Mouse (Mus musculus) embryonic fibroblast, embryonic 13.5 days (primary cell): Measurements from ENCODE around the gene Tcp11l2. TPM values are rescaled to one million over a fixed set of nuclear protein-coding genes. Genes with fewer than 3 reads are reported as not detected.

Experiments used
- H3K27ac ChIP-seq: 2 replicates; pipeline ENCODE4 v1.5.1; 2012; ENCODE audit warnings: low read length, control low read depth, inconsistent platforms; ENCODE audit not compliant: insufficient read depth
- H3K4me1 ChIP-seq: 2 replicates; pipeline ENCODE4 v1.6.1; 2011; ENCODE audit warnings: low read length; ENCODE audit not compliant: control insufficient read depth, insufficient read depth
- H3K4me3 ChIP-seq: 2 replicates; pipeline ENCODE4 v1.5.1; 2011; ENCODE audit warnings: mild to moderate bottlenecking, control low read depth, low read length; ENCODE audit not compliant: insufficient read depth
- CTCF ChIP-seq: IDR thresholded peaks from 2 replicates; pipeline ENCODE4 v1.5.1; 2011; ENCODE audit warnings: mild to moderate bottlenecking, control low read depth, low read length, moderate library complexity, borderline replicate concordance; ENCODE audit not compliant: insufficient read depth
- POLR2A ChIP-seq: IDR thresholded peaks from 2 replicates; pipeline ENCODE4 v1.6.1; 2011; ENCODE audit warnings: low read depth, mild to moderate bottlenecking, control low read depth, low read length, moderate library complexity
- polyA plus RNA-seq: library from polyadenylated mRNA; stranded (reverse); fragments of >200 nt; gene quantifications from 2 replicates; pipeline ENCODE4 v1.2.4, GENCODE M21; 2011; ENCODE audit warnings: low read depth; ENCODE audit not compliant: missing spikeins, insufficient read length

Tcp11l2 gene
- polyA plus RNA-seq, 1 experiment: 8.4 TPM

DNA sequence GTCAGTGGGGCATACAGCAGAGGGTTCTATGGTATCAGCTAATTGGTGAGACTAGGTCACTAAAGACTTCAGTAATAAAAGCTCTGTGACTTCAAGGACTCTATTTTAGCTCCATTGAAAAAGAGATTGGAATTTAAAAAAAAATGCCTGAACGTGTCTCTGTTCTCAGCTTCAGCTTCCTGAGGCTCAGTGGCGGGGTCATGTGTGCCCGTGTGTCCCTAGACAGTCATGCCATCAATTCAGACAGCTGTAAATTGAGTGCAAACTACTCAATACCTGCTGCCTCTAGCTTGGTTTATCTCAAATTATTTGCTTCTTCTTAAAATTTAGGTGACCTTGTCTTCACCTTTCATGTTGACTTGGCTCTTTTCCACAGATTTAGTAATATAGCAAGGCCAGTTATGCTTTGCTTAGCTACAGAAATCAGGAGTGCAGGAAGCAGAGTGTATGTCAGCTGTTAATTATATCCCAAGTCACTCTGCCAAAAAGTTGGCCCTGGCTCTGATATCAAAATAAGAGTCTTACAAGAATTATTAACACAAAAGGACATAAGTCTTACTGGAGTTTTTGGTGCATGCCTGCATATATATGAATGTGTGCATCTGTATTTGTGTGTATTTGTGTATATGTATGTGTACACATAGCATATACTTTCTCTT lies 20.8 kb downstream of the Tcp11l2 start:
- no peaks in the 10 kb centered on the region for H3K4me1 ChIP-seq
- TF ChIP-seq CTCF: no peak
- no peak for TF ChIP-seq POLR2A
- no peak overlapping the region for H3K27ac ChIP-seq
- H3K4me3 ChIP-seq: no peak overlapping the region

DNA sequence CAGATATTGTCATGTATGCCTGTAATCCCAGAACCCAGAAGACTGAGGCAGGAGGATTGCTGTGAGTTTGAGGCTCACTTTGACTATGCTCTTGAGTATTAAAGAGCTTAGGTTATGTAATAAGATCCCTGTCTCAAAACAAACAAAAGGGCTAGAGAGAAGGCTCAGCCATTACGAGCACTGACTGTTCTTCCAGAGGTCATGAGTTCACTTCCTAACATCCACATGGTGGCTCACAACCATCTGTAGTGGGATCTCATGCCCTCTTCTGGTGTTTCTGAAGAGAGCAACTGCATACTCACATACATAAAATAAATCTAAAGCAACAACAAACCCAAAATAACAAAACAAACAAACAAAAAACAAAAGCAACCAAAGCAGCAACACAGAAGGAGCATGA lies 21.7 kb downstream of the Tcp11l2 start:
- TF ChIP-seq POLR2A (no peak), CTCF (no peak)
- Histone ChIP-seq H3K27ac (no peak overlapping the region), H3K4me1 (no peaks in the 10 kb centered on the region), H3K4me3 (no peak overlapping the region)

DNA sequence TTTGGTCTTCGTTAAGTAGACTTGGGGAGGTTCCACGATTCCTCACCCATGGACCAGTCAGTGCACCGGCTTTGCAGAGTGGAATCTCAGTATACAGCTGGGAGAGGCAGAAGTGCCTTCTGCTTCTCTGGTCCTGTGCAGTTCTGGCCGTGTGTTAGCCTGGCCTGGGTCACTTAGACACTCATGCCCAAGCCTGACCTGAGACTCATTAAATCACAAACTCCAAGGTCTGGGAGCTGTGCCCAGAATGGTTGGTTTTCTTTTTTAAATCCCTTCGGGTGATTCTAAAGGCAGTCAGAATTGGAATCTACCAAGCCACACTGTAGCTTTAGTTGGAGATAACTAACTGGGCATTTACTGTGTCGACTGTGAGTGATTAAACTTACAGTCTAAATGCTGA lies 23.7 kb downstream of the Tcp11l2 start:
- no peaks in the 10 kb centered on the region for H3K4me1 ChIP-seq
- no peak overlapping the region for H3K4me3 ChIP-seq
- H3K27ac ChIP-seq: no peak overlapping the region
- TF ChIP-seq POLR2A: no peak
- TF ChIP-seq CTCF: no peak

GRCm38 (mm10) chr10:84604335-84604734 lies 27.9 kb downstream of the Tcp11l2 start:
- TF ChIP-seq POLR2A (no peak), CTCF (no peak)

GRCm38 (mm10) chr10:84608361-84608760 lies 31.9 kb downstream of the Tcp11l2 start:
- H3K27ac ChIP-seq: no peak overlapping the region
- TF ChIP-seq POLR2A: no peak
- H3K4me3 ChIP-seq: no peak overlapping the region
- H3K4me1 ChIP-seq: no peaks in the 10 kb centered on the region

More at GRCm38 (mm10) chr10:84604335-84604734, 27.9 kb downstream of the Tcp11l2 start:
- Histone ChIP-seq H3K27ac (no peak overlapping the region), H3K4me1 (no peaks in the 10 kb centered on the region), H3K4me3 (no peak overlapping the region)

DNA sequence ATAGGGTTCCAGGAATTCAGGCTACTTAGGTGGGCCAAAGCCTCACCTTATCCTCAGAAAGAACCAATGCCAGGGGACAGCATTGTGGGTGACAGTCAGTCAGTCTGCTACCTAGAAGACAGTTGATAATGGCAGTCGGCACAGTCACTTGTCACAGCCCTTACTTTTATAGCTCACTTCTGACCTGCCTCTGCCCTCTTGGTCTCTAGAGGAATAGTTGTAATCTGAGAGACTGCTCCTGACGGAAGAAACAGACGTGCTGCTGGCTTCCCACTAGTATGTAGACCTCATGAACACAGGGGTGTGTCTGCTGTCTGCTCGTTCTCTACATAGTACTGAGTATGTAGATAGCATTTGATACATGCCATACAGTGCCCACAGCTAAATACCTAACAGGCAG lies 33.9 kb downstream of the Tcp11l2 start:
- H3K4me3 ChIP-seq: no peak overlapping the region
- no peak overlapping the region for H3K27ac ChIP-seq
- no peaks in the 10 kb centered on the region for H3K4me1 ChIP-seq
- TF ChIP-seq POLR2A (no peak), CTCF (no peak)

DNA sequence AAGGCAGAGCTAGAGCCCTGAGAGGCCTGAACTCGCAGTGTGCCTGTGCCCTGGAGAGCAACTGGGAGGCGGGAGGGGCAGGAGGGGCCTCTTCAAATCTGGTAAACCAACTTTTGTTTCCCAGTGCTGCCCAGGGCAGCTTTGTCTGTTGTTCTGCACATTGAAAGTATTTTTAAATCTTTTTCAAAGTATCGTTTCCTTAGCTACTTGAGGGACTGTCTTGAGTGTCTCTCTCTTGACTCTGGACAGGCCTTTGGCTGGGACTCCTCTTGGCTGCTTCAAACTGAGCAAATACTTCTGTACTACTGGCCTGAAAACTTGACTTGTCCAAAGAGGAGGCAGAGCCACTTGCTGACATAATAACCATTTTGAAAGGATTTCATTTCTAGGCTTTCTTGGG lies 34.4 kb downstream of the Tcp11l2 start:
- Histone ChIP-seq H3K4me3 (no peak overlapping the region), H3K27ac (no peak overlapping the region), H3K4me1 (no peaks in the 10 kb centered on the region)
- no peak for TF ChIP-seq POLR2A
- TF ChIP-seq CTCF: no peak

DNA sequence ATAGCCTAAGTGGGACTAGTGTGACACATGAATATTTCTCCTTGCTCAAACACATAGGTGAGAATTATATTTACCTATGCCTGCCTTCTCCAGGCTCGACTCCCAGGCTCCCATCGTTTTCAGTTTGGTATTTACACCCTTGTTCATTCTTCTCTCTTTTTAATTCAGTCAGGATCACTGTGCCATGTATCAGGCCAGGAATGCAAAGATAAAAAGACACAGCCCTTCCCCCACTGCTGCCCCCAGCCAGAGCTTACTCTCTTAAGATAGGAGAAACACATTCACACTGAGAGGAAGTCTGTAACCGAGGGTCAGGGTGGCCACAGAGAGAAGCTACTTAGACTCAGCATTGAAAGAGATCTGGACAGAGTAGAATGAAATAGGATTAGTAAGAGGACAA lies 35.2 kb downstream of the Tcp11l2 start:
- TF ChIP-seq CTCF: no peak
- no peaks in the 10 kb centered on the region for H3K4me1 ChIP-seq
- no peak overlapping the region for H3K27ac ChIP-seq
- no peak overlapping the region for H3K4me3 ChIP-seq

DNA sequence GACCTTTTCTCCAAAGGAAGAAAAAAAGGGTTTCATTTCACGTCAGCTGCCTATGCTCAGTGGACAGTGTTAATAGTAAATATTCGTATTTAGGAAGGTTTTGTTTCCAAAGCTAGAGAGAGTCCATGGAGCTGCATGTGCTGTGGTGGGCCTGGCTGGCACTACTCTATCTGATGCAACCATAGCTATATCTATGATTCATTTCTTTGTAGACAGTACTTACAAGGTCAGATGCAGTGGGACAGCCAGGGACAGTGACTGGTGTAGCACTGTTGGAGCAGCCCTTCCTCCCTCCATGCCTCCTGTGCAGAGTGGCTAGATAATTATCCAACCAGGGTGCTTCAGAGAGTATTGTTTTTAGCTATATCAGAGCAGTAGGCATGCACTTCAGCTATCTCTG lies 35.9 kb downstream of the Tcp11l2 start:
- Histone ChIP-seq H3K4me1 (no peaks in the 10 kb centered on the region), H3K4me3 (no peak overlapping the region), H3K27ac (no peak overlapping the region)
- no peak for TF ChIP-seq CTCF
- no peak for TF ChIP-seq POLR2A

GRCm38 (mm10) chr10:84613366-84613765 lies 36.9 kb downstream of the Tcp11l2 start:
- no peak overlapping the region for H3K4me3 ChIP-seq
- no peak for TF ChIP-seq POLR2A
- TF ChIP-seq CTCF: no peak
- no peaks in the 10 kb centered on the region for H3K4me1 ChIP-seq
- H3K27ac ChIP-seq: no peak overlapping the region

- H3K4me3 ChIP-seq: no peak overlapping the region
- H3K4me1 ChIP-seq: no peaks in the 10 kb centered on the region
- TF ChIP-seq CTCF: no peak
- TF ChIP-seq POLR2A: no peak
- H3K27ac ChIP-seq: no peak overlapping the region
Observed at GRCm38 (mm10) chr10:84615076-84615475, 38.6 kb downstream of the Tcp11l2 start.
